Mouse (Mus musculus) lung, postnatal 0 days (tissue): ENCODE results near the gene Gm49358. TPM values are rescaled to one million over a fixed set of nuclear protein-coding genes. Genes with fewer than 3 reads are reported as not detected.

Experiments used
- ATAC-seq: fragments of 200-750 bp; cut with Nextera tagmentation; 2 replicates; pipeline ENCODE4 v1.8.0; 2017; ENCODE audit warnings: moderate library complexity
- DNase-seq: peaks from one replicate; pipeline ENCODE4 v3.0.0-alpha.2; 2016; ENCODE audit warnings: low spot score
- H3K27ac ChIP-seq: fragments of 300-500 bp; sonication (generic); 2 replicates; pipeline ENCODE4 v1.5.1; 2014; ENCODE audit warnings: antibody characterized with exemption, mild to moderate bottlenecking, low read length, mixed read lengths
- H3K27me3 ChIP-seq: fragments of 300-500 bp; sonication (generic); replicated peaks from 2 replicates; pipeline ENCODE4 v1.6.1; 2014; ENCODE audit warnings: low read length, mixed read lengths; ENCODE audit not compliant: insufficient read depth
- H3K36me3 ChIP-seq: fragments of 300-500 bp; sonication (generic); 2 replicates; pipeline ENCODE4 v1.6.1; 2014; ENCODE audit warnings: low read length, mixed read lengths; ENCODE audit not compliant: insufficient read depth
- H3K4me1 ChIP-seq: fragments of 300-500 bp; sonication (generic); 2 replicates; pipeline ENCODE4 v1.6.1; 2014; ENCODE audit warnings: antibody characterized with exemption, low read depth, low read length, mixed read lengths; ENCODE audit not compliant: insufficient read depth
- H3K4me2 ChIP-seq: fragments of 300-500 bp; sonication (generic); replicated peaks from 2 replicates; pipeline ENCODE4 v1.6.1; 2014; ENCODE audit warnings: low read depth, mild to moderate bottlenecking, low read length, moderate library complexity, mixed read lengths
- H3K4me3 ChIP-seq: fragments of 300-500 bp; sonication (generic); 2 replicates; pipeline ENCODE4 v1.5.1; 2014; ENCODE audit warnings: low read depth, low read length
- H3K9ac ChIP-seq: fragments of 300-500 bp; sonication (generic); replicated peaks from 2 replicates; pipeline ENCODE4 v1.6.1; 2014; ENCODE audit warnings: low read depth, mild to moderate bottlenecking
- H3K9me3 ChIP-seq: fragments of 300-500 bp; sonication (generic); 2 replicates; pipeline ENCODE4 v1.6.1; 2016; ENCODE audit warnings: low read length, mixed read lengths
- CTCF ChIP-seq: IDR thresholded peaks from 2 replicates; pipeline ENCODE4 v1.5.1; 2016; ENCODE audit warnings: antibody characterized with exemption, mild to moderate bottlenecking
- EP300 ChIP-seq: IDR thresholded peaks from 2 replicates; pipeline ENCODE4 v1.6.1; 2016; ENCODE audit warnings: antibody characterized with exemption, mild to moderate bottlenecking, control low read depth
- WGBS: fragments of 180-500 bp; shearing (Covaris S2); extraction: QIAGEN DNeasy Blood & Tissue Kit; methylation state at CpG from one replicate; pipeline ENCODE4 v1.1.7; 2014; 5-methylcytosine and 5-hydroxymethylcytosine counted together
- polyA plus RNA-seq: library from polyadenylated mRNA; unstranded; fragments of >200 nt; fragmentation: Nextera tagmentation; extraction: Ambion mirVana; gene quantifications from 2 replicates; pipeline ENCODE4 v1.2.1, GENCODE M21; 2015

Gene Gm49358
- polyA plus RNA-seq, 1 experiment from 2014 or later = not detected

- DNase-seq = no peak
- H3K4me1 ChIP-seq = no peaks in the 10 kb centered on the region
- H3K9me3 ChIP-seq = no peaks in the 10 kb centered on the region
- no peaks in the 10 kb centered on the region for H3K36me3 ChIP-seq
- H3K4me3 ChIP-seq = no peak overlapping the region
- H3K9ac ChIP-seq = no peak overlapping the region
- no peak for ATAC-seq
- 50% methylated on average over 7 of the region's 7 CpGs for WGBS
- no peak overlapping the region for H3K27ac ChIP-seq
- H3K4me2 ChIP-seq = no peak overlapping the region
- TF ChIP-seq EP300 (no peak), CTCF (no peak)
- no peaks in the 10 kb centered on the region for H3K27me3 ChIP-seq
These were observed 1.9 kb upstream of the Gm49358 start for GRCm38 (mm10) chr10:86761722-86762383.

- TF ChIP-seq CTCF = no peak
- TF ChIP-seq EP300 = no peak
- no peak overlapping the region for H3K4me2 ChIP-seq
- DNase-seq (no peak), ATAC-seq (no peak)
- no peaks in the 10 kb centered on the region for H3K36me3 ChIP-seq
- no peaks in the 10 kb centered on the region for H3K4me1 ChIP-seq
- no peak overlapping the region for H3K4me3 ChIP-seq
- no peak overlapping the region for H3K27ac ChIP-seq
- H3K9ac ChIP-seq = no peak overlapping the region
- no peaks in the 10 kb centered on the region for H3K9me3 ChIP-seq
- H3K27me3 ChIP-seq = no peaks in the 10 kb centered on the region
- WGBS = 66% methylated on average over 3 of the region's 3 CpGs
These were observed 1.4 kb upstream of the Gm49358 start for GRCm38 (mm10) chr10:86762384-86762730.

- H3K9ac ChIP-seq = no peak overlapping the region
- 87% methylated on average over 4 of the region's 4 CpGs for WGBS
These were observed 1.7 kb downstream of the Gm49358 start for GRCm38 (mm10) chr10:86765344-86765966.

GRCm38 (mm10) chr10:86769216-86769615 lies 5.4 kb downstream of the Gm49358 start:
- H3K27ac ChIP-seq = no peak overlapping the region
- no peak overlapping the region for H3K9ac ChIP-seq
- H3K27me3 ChIP-seq = no peaks in the 10 kb centered on the region
- H3K4me1 ChIP-seq = no peaks in the 10 kb centered on the region
- no peak for ATAC-seq
- DNase-seq = no peak
- no peak overlapping the region for H3K4me3 ChIP-seq
- TF ChIP-seq EP300 = no peak
- TF ChIP-seq CTCF = no peak
- no peak overlapping the region for H3K4me2 ChIP-seq
- 61% methylated on average over 5 of the region's 5 CpGs for WGBS
- no peaks in the 10 kb centered on the region for H3K36me3 ChIP-seq
- no peaks in the 10 kb centered on the region for H3K9me3 ChIP-seq

More at GRCm38 (mm10) chr10:86765344-86765966, 1.7 kb downstream of the Gm49358 start:
- Histone ChIP-seq H3K4me1 (no peaks in the 10 kb centered on the region), H3K4me3 (no peak overlapping the region), H3K36me3 (no peaks in the 10 kb centered on the region), H3K27me3 (no peaks in the 10 kb centered on the region), H3K4me2 (no peak overlapping the region), H3K9me3 (no peaks in the 10 kb centered on the region), H3K27ac (no peak overlapping the region)
- ATAC-seq (no peak), DNase-seq (no peak)
- TF ChIP-seq EP300 (no peak), CTCF (no peak)

- H3K36me3 ChIP-seq = no peaks in the 10 kb centered on the region
- no peaks in the 10 kb centered on the region for H3K4me1 ChIP-seq
- no peak overlapping the region for H3K4me2 ChIP-seq
- ATAC-seq (no peak), DNase-seq (peak; percentile 41)
- no peaks in the 10 kb centered on the region for H3K27me3 ChIP-seq
- H3K4me3 ChIP-seq = no peak overlapping the region
- WGBS = 20% methylated on average over 4 of the region's 4 CpGs
- H3K27ac ChIP-seq = no peak overlapping the region
- H3K9me3 ChIP-seq = no peaks in the 10 kb centered on the region
- H3K9ac ChIP-seq = no peak overlapping the region
- TF ChIP-seq EP300 (no peak), CTCF (no peak)
These were observed 6.0 kb downstream of the Gm49358 start for GRCm38 (mm10) chr10:86769797-86770196.

- DNase-seq (no peak), ATAC-seq (no peak)
- Histone ChIP-seq H3K9me3 (no peaks in the 10 kb centered on the region), H3K9ac (no peak overlapping the region), H3K36me3 (no peaks in the 10 kb centered on the region), H3K27ac (no peak overlapping the region), H3K27me3 (no peaks in the 10 kb centered on the region), H3K4me2 (no peak overlapping the region), H3K4me1 (no peaks in the 10 kb centered on the region), H3K4me3 (no peak overlapping the region)
- WGBS = 82% methylated on average over 5 of the region's 5 CpGs
- TF ChIP-seq CTCF = no peak
These were observed 7.9 kb downstream of the Gm49358 start for GRCm38 (mm10) chr10:86771701-86772100.
